Mouse (Mus musculus) ovary, adult 2 months (tissue): Measurements from ENCODE around the gene Auh. TPM values are rescaled to one million over a fixed set of nuclear protein-coding genes. Genes with fewer than 3 reads are reported as not detected.

Source experiments
- polyA plus RNA-seq: library from polyadenylated mRNA; depleted of rRNA; stranded (reverse); fragments of >200 nt; gene quantifications from 2 replicates; pipeline ENCODE4 v1.2.3, GENCODE M21; 2012; rRNA removed

The Auh gene
- polyA plus RNA-seq: 22.1 and 26.9 TPM in 2 replicates

GRCm38 (mm10) chr13:52929209-52930171 lies at the start of gene Auh:
Gene Auh (minus strand): TSS chr13:52929681.

Other genes with a start within 250 kb of the Auh start
- 6.6 and 6.9 TPM in 2 replicates for gene Nfil3, start 51.4 kb upstream of the Auh start, polyA plus RNA-seq